18 mouse cellular contexts compared by ENCODE assay signal in the genomic region with DNA sequence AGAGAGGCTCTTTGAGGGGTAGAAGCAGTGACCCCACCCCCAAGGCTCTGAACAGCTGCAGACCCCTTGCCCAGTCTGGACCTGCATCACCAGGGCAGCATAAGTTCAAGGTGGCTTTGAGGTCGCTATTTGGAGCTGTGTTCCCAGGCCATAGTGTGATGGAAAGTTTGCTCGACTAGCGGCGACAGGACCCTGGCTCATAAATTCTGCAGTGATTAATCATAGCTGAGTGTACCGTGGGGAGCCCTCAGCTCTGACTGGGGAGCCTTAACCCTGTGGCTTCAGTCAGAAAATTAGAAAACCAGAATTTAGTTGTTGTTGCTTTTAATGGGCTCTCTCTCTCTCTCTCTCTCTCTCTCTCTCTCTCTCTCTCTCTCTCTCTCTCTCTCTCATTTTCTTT. TPM values are rescaled to one million over a fixed set of nuclear protein-coding genes. Genes with fewer than 3 reads are reported as not detected.
"Had no signal": no experiment of that assay in that cellular context is flagged by ENCODE, and none has a peak within 500 bp of the region (broad histone marks: within the 10 kb centered on the region; RNA-seq: fewer than 3 reads in every experiment).

No protein-coding gene starts in this region.

- H3K36me3 ChIP-seq: liver, embryonic 13.5 days; lung, embryonic 15.5 days had no signal

- H3K27ac ChIP-seq: liver, embryonic 13.5 days; lung, embryonic 15.5 days; macrophage; midbrain, embryonic 12.5 days; neural tube, embryonic 13.5 days had no signal

- H3K9me3 ChIP-seq: liver, embryonic 13.5 days; lung, embryonic 15.5 days; megakaryocyte, embryonic 14.5 days; midbrain, embryonic 12.5 days; neural tube, embryonic 13.5 days had no signal

- H3K4me3 ChIP-seq: liver, embryonic 13.5 days; lung, embryonic 15.5 days; megakaryocyte, embryonic 14.5 days; midbrain, embryonic 12.5 days; neural tube, embryonic 13.5 days had no signal

- H3K4me2 ChIP-seq: liver, embryonic 13.5 days; lung, embryonic 15.5 days; midbrain, embryonic 12.5 days; neural tube, embryonic 13.5 days had no signal

- H3K27me3 ChIP-seq: liver, embryonic 13.5 days; lung, embryonic 15.5 days; neural tube, embryonic 13.5 days had no signal

- H3K4me1 ChIP-seq: liver, embryonic 13.5 days; lung, embryonic 15.5 days had no signal

- H3K9ac ChIP-seq: liver, embryonic 13.5 days; liver, postnatal 0 days; lung, embryonic 15.5 days; midbrain, embryonic 12.5 days; neural tube, embryonic 13.5 days had no signal

- ATAC-seq: liver, postnatal 0 days; midbrain, embryonic 16.5 days had no signal

- DNase-seq: kidney, adult 8-10 months; kidney, postnatal 25 days; layer of hippocampus, postnatal 36 days; liver; liver, embryonic 13.5 days; liver, postnatal 0 days; lung, postnatal 14 days; right cerebral cortex, postnatal 4 days; spleen, adult 18-20 months; thymus, adult 2 months; thymus, postnatal 25 days had no signal

RNA-seq across cellular contexts. Expression of gene Prmt8, which starts 54.4 kb away (rescaled TPM):
- polyA plus RNA-seq: kidney, embryonic 16.5 days; liver, postnatal 0 days; lung, embryonic 15.5 days; macrophage; thymus, adult 2 months had no signal
